Mouse (Mus musculus): ENCODE results near the gene Tatdn3.

DNA sequence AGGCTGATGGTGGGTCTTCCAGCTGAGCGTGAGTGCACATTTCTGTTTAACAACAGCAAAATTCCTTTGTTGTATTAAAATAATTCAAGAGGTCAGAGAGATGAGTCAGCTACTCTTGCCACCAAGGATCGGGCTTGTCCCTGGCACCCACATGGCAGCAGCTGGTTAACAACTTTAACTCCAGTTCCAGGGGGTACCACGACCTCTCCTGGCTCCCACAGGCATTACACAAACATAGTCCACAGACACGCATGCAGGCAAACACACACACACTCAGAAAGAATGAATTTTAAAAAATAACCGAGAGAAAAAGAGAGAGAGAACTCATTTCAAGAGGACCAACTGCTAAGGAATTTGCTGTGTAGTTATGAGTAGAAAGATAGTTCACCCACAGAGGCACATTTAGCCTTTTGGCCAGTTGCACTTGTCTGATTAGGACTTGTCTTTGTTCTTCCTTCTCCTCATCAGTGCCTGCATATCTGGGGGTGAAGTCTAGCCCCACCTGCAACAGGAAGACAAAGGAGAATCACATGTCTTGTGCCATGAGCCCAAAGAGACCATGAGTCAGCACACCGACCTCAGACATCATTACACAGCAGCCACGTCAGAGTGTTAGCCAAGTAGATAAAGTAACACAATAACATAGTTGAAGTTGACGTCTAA, 7.7 kb downstream of the Tatdn3 start:
- TF ChIP-seq POLR2A (IDR thresholded peaks at IDR 0.05; ENCODE audit: extremely low read depth, insufficient read depth, low read length) (no peak), CTCF (IDR thresholded peaks at IDR 0.05; ENCODE audit: extremely low read depth, insufficient read depth, low read length) (no peak)

Data from cortical plate, adult 2 months (tissue).